9 mouse cellular contexts compared by ENCODE assay signal in the genomic region with DNA sequence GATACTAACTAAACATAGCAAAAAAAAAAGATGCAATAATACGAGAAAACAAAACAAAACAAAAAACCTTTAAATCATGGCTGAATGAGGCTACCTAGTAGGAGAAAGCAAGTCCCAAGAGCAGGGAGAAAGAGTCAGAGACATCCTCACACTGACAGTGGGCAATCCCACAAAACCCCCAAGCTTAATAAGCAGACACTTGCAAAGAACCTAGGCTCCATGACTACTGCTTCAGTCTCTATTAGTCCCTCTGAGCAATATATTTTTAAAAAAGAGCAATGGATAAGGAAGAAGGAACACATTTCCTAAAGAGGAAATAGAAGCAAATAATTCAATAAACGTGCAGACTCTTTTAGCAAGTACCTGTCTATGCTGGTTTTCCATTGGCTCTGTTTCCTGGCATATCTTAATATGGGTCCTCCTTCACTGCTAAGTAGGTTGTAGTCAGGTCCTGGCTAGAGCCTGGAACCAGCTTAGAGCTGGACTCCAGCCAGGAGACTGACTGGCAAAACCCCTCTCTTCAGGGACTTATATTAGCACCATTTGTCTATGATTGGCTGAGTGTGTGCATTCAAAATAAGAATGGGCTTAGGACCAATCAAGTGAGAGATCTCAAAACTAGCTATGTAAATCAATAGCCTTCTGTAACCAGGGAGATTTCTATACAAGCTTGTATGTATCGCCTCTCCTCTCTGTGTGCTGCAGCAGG.
DNase-seq lines count a peak whose midpoint lies in the region; ATAC-seq lines count a peak whose summit lies in the region.
"Had no signal": no experiment of that assay in that cellular context is flagged by ENCODE, and none has a peak within 500 bp of the region (broad histone marks: within the 10 kb centered on the region; RNA-seq: fewer than 3 reads in every experiment).

No protein-coding gene starts in this region.

- no peaks in the 10 kb centered on the region for H3K27me3 ChIP-seq in lung, embryonic 16.5 days (ENCODE audit: control insufficient read depth, insufficient read depth, low read depth, low read length)
- H3K27me3 ChIP-seq in kidney, embryonic 14.5 days (ENCODE audit: control insufficient read depth, insufficient read depth, low read length): no peaks in the 10 kb centered on the region
- H3K27me3 ChIP-seq: liver, embryonic 12.5 days had no signal

- no peak overlapping the region for H3K4me3 ChIP-seq in lung, embryonic 16.5 days (ENCODE audit: low read length)
- H3K4me3 ChIP-seq in kidney, embryonic 14.5 days (ENCODE audit: low read length): no peak overlapping the region
- H3K4me3 ChIP-seq: liver, embryonic 12.5 days had no signal

- intact Hi-C loops in left cerebral cortex, postnatal 10 days (cut with DNase I): no loop called here

- H3K4me1 ChIP-seq in lung, embryonic 16.5 days (replicated peaks; ENCODE audit: control insufficient read depth, insufficient read depth, low read length): no peaks in the 10 kb centered on the region
- no peaks in the 10 kb centered on the region for H3K4me1 ChIP-seq in kidney, embryonic 14.5 days (ENCODE audit: control insufficient read depth, insufficient read depth, low read length)
- H3K4me1 ChIP-seq: liver, embryonic 12.5 days had no signal

- no peak overlapping the region for H3K9ac ChIP-seq in lung, embryonic 16.5 days (ENCODE audit: low read length)
- H3K9ac ChIP-seq in kidney, embryonic 14.5 days (ENCODE audit: low read depth, low read length): no peak overlapping the region
- H3K9ac ChIP-seq: liver, embryonic 12.5 days had no signal

- no peak for DNase-seq in lung, postnatal 10 days
- DNase-seq in frontal cortex, postnatal 14 days (ENCODE audit: low spot score in 2 of 2): peak; percentile 7 to 14
- DNase-seq in left cerebral cortex, postnatal 10 days (ENCODE audit: extremely low spot score in 1 of 2, low spot score in 2 of 2): peak; percentile 42 to 43
- peak; percentile 21 for DNase-seq in right cerebral cortex, postnatal 25 days
- no peak for DNase-seq in kidney, adult 18-20 months
- DNase-seq in lung, postnatal 25 days (ENCODE audit: low spot score): no peak

- H3K36me3 ChIP-seq in lung, embryonic 16.5 days (ENCODE audit: control insufficient read depth, insufficient read depth, low read length): no peaks in the 10 kb centered on the region
- H3K36me3 ChIP-seq in kidney, embryonic 14.5 days (ENCODE audit: control insufficient read depth, insufficient read depth, low read length): no peaks in the 10 kb centered on the region
- H3K36me3 ChIP-seq: liver, embryonic 12.5 days had no signal

- no peaks in the 10 kb centered on the region for H3K9me3 ChIP-seq in lung, embryonic 16.5 days (ENCODE audit: control insufficient read depth, low read length)
- H3K9me3 ChIP-seq in kidney, embryonic 14.5 days (ENCODE audit: control insufficient read depth, low read length): no peaks in the 10 kb centered on the region; the same call in 1 of the 2 replicates
- H3K9me3 ChIP-seq: liver, embryonic 12.5 days had no signal

- ATAC-seq in lung, embryonic 16.5 days (ENCODE audit: low read depth): peak; percentile 74
- ATAC-seq in kidney, embryonic 14.5 days (ENCODE audit: low FRiP score, low TSS enrichment): no peak
- ATAC-seq: liver, embryonic 12.5 days had no signal

- H3K4me2 ChIP-seq in lung, embryonic 16.5 days (ENCODE audit: low read depth, low read length): no peak overlapping the region
- H3K4me2 ChIP-seq in kidney, embryonic 14.5 days (replicated peaks; ENCODE audit: low read depth, low read length): no peak overlapping the region
- H3K4me2 ChIP-seq: liver, embryonic 12.5 days had no signal

- 52% methylated on average over 3 of the region's 3 CpGs for WGBS in lung, embryonic 16.5 days
- 71% methylated on average over 3 of the region's 3 CpGs for WGBS in kidney, embryonic 14.5 days

- no peak overlapping the region for H3K27ac ChIP-seq in lung, embryonic 16.5 days (ENCODE audit: low read length)
- H3K27ac ChIP-seq in kidney, embryonic 14.5 days (ENCODE audit: low read depth, low read length): no peak overlapping the region
- H3K27ac ChIP-seq: liver, embryonic 12.5 days had no signal

Comparison
In these comparisons a context has a peak if more than half of its experiments do, and no peak if none do; other contexts are left out.
1. DNase-seq: peak in frontal cortex, postnatal 14 days (2 of 2), left cerebral cortex, postnatal 10 days (2 of 2) and right cerebral cortex, postnatal 25 days (single experiment); none in lung, postnatal 10 days (single experiment), kidney, adult 18-20 months (single experiment) and lung, postnatal 25 days (single experiment).